Mouse (Mus musculus) spleen, postnatal 36 days (tissue): Measurements from ENCODE around the gene Urb1.
A peak's percentile ranks its signal among the peaks of the same experiment; 100 is the strongest.

Source experiments
- DNase-seq, 2 experiments: peaks; one replicate each; pipeline ENCODE4 v3.0.0; 2022; ENCODE audit warnings: low spot score in 2 of 2, mixed read lengths in 1 of 2

The Urb1 gene

DNA sequence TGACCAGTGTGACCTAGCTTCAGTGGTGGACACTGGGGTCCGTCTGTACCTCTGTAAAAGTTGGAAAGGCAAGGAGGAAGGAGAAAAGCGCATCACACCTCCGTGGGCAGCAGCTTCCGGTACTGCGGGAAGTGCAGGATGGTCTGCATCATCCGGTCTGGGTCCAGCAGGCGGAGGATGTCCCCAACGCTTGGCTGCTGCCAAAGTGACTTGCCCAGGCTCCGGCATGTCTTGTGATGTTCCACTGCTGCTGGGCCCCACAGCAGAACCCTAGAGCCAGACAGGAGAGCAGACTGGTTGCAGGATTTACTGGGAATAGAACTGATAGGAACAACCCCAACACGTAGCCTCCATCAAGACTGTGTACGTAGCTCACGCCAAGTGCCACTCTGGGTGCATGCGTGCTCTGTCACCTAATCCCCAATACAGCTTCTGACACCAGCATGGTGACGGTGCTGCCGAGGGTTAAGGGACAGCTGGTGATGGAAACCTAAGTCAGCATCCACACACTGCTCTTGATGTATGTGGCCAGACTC is 43.2 kb downstream of the Urb1 start:
- no peak for DNase-seq

DNA sequence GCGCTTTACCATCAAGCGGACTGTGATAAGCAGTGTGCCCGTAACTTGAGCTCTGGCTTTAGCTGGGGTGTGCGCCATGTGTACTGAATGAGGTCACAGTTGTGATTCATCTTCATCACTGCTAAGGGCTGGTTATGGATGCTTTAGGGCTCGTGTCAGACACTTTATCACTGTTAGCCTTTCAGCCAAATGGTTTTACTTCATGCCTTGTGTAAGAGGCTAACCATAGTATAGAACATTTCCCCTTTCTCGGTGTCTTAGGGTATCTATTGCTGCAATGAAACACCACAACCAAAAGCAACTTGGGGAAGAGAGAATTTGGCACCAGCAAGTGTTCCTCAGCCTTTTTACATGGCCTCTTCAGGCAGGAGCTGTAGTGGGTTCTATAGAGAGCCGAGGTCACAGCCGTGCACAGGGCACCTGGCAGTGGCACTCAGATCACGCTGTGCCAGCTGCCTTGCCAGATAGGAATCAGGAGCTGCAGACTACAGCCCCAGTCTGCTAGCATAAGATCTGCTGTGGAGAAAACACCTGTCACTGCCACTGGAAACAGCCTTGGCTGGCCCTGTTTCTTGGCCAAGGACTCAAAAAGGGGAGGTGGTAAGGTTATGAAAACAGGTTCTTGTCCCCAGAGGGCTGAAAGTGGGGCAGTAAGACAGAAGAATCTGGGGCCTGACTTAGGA is 44.9 kb downstream of the Urb1 start:
- DNase-seq: peak; percentile 8 to 20

DNA sequence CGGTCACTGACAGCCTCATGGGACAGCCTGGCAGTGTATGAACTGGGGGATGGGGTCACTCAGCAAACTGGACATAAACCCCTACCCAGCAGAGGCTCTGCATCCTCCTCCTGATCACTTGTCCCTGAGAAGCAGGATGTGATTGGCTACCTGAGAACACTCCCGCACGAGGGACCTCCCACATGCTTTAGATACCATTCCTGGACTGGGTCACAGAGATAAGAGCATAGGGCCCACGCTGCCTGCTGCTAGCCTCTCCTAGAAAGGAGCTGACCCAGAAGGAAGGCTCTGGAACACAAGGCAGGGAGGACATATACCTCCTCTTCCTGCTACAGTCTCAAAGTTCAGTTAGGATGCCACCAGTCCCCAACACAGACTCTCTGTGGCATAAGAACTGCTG is 49.7 kb downstream of the Urb1 start:
- peak; percentile 41 to 61 for DNase-seq

DNA sequence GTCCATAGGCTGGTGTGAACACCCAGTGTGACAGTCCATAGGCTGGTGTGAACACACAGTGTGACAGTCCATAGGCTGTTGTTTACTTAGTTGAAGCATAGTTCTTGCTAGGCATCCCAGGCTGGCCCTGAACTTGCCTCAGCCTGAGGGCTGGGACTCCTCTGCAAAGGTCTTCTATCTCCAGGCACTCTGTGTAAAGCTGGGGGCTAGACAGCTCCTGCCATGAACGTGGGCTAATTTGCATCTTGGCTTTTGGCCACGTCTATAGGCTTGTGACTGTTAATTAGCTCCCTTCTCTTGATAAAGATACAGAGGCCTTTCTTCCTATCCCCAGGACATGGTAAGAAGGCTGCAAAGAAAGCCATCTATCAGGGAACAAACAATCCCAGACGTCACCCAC is 50.9 kb downstream of the Urb1 start:
- DNase-seq: no peak

DNA sequence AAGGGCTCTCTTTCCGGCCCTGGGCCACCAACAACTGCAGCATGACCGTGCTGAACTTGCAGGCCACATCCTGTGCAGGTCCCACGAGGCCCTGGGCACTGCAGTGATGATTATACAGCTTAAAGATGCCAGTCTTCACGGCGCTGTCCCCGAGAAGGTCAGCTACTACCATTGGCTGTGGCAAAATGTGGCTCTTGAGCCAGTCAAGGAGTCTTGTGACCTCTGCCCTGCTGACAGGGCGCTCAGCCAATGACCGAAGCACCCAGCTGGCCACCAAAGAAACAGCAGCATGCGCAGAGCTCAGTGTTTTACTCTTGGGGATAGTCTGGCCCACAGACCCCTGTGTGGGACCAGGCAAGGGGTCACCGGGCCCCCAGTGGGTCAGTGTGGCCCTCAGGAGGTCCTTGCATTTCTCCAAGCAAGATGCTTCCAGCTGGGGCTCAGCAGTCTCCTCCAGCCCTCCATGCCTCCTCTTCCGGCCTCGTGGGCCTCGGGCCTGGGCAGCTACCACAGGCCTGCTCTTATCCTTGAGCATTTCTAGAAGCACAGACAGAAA is 56.7 kb downstream of the Urb1 start:
- no peak for DNase-seq

GRCm38 (mm10) chr16:90748169-90748568 is 62.0 kb downstream of the Urb1 start:
- no peak for DNase-seq

GRCm38 (mm10) chr16:90747143-90747542 is 63.1 kb downstream of the Urb1 start:
- DNase-seq: no peak

DNA sequence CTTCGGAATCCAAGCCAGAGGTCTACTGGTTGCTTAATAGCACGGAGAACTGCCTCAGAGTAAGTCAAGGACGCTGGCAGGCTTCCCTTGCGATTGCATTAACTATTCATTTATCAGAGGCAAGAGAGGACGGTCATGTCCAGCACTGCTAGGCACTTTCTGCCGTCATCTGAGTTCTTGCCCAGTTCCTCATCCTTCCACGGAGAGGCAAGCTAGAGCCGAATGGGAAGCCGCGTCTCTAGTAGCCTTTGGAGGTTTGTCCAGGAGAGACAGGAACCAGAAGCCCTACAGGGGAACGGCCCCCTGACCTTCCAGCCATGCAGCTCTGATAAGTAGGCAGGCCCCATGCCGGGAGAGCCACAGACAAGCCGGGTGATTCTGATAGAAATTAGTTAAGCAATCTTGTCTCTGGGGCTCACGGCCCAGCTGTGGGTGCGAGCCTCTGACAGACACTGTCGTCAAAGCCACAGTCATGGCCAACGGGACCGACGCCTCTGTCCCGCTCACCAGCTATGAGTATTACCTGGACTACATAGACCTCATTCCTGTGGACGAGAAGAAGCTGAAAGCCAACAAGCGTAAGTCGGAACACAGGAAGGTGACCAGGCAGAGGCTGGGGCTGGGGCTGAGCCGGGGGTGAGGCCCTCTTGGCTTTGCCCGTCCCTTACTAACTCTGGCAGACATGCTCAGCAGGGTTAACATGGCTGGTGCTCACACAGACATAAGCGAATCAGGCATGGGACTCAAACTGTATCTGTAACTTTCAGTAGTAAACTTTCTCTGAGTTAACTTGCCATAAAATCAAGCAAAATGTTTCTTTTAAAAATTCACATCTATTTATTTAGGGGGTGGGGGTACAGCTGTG is 71.9 kb downstream of the Urb1 start, which contains the start of gene Mrap:
Mrap (plus strand) TSS at position 116 of the 865 bp plus-strand sequence.
- no peak for DNase-seq

DNA sequence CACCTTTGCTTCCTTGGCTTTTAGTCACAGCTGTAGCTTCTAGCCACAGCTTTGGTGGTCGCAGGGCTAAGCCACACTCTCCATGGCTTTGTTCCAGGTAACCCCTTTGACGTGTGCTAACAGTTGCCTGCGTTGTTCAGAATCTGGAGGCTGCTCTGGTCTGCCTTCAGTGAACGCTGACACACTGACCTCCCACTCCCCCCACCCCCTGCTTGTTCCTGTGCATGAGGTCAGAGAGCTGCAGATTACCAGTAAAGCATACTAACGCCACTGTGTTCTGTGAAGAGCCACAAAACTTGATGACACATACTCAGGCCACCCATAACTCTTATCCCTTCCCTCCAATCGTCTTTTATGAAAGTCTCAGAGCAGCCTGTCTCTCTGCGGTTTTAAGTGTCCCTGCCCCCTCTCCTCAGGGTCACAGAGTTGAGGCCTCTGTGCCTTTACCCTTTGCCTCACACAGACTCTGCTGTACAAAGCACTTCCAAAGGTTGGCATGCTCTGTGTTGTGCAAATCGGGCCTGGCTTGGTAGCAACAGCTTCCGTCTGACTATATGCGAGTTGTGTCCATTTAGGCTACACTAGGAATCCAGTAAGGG is 73.4 kb downstream of the Urb1 start:
- DNase-seq: no peak

GRCm38 (mm10) chr16:90735611-90736010 is 74.6 kb downstream of the Urb1 start:
- DNase-seq: no peak

DNA sequence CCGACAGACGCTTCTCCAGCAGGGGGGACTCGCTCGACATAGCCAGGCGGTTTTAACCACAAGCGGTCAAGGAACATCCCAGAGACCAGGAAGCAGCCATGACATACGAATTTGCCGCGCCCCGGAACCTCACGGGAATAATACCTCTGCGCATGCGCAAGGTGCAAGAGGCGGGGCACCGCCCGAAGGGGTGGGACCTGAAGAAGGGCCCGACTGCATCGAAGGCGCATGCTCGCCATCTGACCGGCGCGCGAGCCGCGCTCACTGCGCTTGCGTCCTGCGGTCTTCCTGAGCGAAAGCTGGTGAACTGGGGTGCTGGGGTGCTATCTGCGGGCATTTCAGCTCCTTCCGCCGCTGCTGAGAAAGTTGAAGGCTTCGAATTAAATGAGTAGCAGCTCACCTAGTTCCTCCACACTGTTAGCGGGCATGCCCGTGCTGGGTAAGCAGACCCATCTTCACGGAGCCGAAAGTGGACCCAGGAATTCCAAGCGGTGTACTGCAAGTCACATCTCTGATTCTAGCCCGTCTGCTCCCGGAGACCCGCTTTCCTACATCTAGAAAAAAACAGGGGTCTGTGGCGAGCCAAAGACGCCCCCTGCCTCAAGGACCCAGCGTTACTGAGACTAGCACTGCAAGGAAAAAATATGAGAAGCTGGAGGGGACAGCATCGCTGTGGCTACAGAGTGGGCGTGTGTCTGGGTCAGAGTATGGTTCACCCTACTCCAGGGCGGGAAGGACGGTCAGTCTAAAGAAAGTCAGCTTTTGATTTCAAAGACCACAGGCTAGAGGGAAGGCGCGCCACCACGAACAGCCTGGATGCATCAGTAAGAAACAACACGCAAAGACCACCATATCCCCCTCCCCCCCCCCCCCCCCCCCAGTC is 82.7 kb downstream of the Urb1 start, which contains the start of gene Mis18a:
Mis18a (minus strand) TSS at position 172 of the 883 bp plus-strand sequence.
- DNase-seq: peak; percentile 94 to 95

DNA sequence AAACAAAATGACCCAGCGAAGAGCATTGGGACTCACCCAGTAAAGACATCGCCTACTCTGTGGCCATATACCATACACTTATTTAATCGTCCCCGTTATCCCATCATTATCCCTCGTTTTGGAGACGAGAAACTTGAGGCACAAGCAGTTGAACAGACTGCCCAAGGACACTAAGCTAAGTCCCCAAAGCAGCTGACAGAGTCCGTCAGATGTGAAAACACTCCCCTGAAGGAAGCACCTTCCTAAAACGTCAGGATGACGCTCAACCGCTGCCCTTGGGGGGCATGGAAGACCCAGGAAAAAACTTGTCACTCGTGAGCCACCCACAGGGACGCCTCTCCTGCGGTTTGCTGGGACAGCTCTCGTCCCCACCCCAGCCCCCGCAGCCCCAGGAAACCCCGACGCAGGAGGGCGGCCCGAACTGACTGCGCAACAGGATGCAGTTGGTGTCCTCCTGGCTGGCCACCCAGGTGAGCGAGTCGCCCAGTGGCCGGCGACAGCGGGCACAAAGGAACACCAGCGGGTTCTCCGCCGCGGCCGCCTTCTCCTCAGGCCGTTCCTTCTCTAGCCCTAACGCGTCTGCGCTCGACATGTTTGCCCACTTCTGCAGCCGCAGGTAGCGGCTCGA is 83.5 kb downstream of the Urb1 start:
- no peak for DNase-seq

GRCm38 (mm10) chr16:90724051-90724450 is 86.2 kb downstream of the Urb1 start:
- DNase-seq: no peak

DNA sequence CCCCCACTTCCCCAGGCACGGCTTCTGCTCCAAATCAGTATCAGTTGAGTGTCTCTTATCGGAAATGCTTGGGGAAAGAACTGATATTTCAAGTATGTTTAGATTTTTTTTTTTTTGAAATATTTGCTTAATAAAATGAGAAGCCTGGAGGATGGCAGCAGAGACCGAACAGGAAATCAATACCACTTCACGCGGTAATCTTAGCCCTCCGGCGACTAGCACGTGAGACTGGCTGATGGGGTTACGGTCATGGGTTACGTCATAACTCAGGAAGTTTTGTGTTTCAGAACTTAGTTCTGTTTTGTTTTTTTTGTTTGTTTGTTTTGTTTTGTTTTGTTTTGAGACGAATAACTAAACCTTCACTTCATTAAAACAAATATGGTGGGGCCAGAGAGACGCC is 99.9 kb downstream of the Urb1 start:
- no peak for DNase-seq

- DNase-seq: no peak
Observed at GRCm38 (mm10) chr16:90709711-90710289, 100.4 kb downstream of the Urb1 start.

DNA sequence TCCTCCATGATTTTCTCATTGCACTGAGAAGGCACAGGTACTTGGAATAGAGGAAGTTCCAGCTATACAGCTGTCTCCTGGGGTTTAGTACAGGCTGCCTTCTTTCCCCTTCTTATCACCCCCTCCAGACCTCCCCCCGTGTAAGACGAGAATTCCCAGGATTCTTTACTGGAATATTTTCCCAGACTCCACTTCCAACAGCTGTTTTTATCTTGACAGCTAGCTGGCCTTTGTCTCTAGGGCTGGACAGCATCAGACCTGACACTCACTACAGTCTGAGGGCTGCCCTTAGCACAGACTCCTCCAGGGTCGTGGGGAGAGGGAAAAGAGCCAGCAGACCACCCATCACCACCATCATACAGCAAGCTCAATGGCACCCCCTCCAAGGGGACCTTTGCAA is 103.9 kb downstream of the Urb1 start:
- no peak for DNase-seq

- DNase-seq: no peak
Observed at GRCm38 (mm10) chr16:90704161-90704825, 105.9 kb downstream of the Urb1 start.

DNA sequence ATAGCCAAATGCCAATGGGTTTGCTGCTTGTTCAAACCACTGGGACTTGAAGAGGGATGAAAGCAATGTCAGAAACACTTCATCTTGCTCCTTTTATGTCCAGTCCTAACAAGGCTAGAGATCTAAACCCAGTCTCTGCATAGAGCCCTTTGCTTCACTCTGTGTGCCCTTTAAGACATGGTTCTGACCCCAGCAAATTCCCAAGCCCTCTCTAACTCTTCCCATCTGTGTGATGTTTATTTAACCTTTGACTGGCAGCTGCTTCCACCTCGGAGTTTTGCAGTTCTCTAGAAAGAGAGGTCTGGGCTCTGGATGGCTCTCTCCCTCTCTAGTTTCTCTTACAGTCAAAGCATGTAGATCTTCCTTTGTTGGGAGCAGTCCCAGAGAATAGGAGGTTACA is 106.6 kb downstream of the Urb1 start:
- DNase-seq: no peak

GRCm38 (mm10) chr16:90701541-90701940 is 108.7 kb downstream of the Urb1 start:
- DNase-seq: no peak
